Mouse (Mus musculus): ENCODE measurements around the gene Nceh1. TPM values are rescaled to one million over a fixed set of nuclear protein-coding genes. Genes with fewer than 3 reads are reported as not detected.

Nceh1 gene
- polyA plus RNA-seq, 1 experiment from 2014 or later, result 55.6 TPM

DNA sequence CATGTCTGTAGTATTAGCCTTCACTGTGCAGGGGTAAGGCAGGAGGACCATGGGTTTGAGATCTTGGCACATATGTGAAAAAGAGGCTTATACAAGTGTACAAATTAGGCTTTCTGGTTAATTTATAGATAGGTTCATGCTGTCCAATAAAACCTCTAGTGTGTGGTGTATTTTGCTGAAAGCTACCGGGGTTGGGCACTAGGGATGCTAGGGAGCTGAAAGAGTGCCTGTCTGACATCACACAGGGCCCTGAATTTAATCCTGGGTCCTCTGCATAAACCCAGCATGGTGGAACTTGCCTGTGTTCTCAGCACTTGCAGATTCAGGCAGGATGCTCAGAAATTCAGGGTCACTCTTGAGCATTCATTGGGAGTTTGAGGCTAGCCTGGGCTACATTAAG is 65.0 kb downstream of the Nceh1 start:
- 69% methylated on average over 1 of the region's 1 CpGs for WGBS
- no peak overlapping the region for H3K9ac ChIP-seq (replicated peaks; ENCODE audit: low read depth)
- H3K4me2 ChIP-seq (replicated peaks; ENCODE audit: low read depth, low read length), result no peak overlapping the region
- H3K27me3 ChIP-seq (replicated peaks; ENCODE audit: insufficient read depth, low read length), result no peaks in the 10 kb centered on the region
- no peak overlapping the region for H3K27ac ChIP-seq (ENCODE audit: low read length)
- no peak for TF ChIP-seq EP300 (IDR thresholded peaks at IDR 0.05)
- no peak for TF ChIP-seq CTCF (IDR thresholded peaks at IDR 0.05)
- ATAC-seq (no peak), DNase-seq (ENCODE audit: low spot score) (no peak)
- H3K4me3 ChIP-seq (ENCODE audit: low read depth, low read length), result no peak overlapping the region
- H3K36me3 ChIP-seq (ENCODE audit: insufficient read depth, low read length), result no peaks in the 10 kb centered on the region
- no peaks in the 10 kb centered on the region for H3K9me3 ChIP-seq (ENCODE audit: low read length)
- H3K4me1 ChIP-seq (ENCODE audit: insufficient read depth, low read depth, low read length), result no peaks in the 10 kb centered on the region

DNA sequence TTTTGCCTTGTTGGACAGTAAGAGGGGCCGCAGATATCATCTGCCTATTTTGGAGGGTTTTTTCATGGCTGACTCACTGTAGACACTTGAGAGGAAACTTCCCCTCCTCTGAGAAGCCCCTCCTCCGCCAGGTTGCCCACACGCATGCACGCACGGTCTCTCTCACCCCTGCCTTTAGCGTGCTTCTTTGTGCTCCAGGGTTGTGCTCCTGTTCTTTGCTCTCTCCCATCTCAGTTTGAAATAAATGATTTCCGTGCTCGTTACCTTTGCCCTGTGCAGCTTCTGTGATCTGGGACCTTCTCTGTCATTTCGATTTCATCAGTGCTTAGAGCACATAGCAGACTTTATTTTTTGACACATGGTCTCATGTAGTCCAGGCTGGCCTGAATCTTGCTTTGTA is 66.3 kb downstream of the Nceh1 start:
- 86% methylated on average over 9 of the region's 9 CpGs for WGBS
- no peak for DNase-seq (ENCODE audit: low spot score)
- H3K4me1 ChIP-seq (ENCODE audit: insufficient read depth, low read depth, low read length), result no peaks in the 10 kb centered on the region
- H3K4me3 ChIP-seq (ENCODE audit: low read depth, low read length), result no peak overlapping the region
- H3K27me3 ChIP-seq (replicated peaks; ENCODE audit: insufficient read depth, low read length), result no peaks in the 10 kb centered on the region
- TF ChIP-seq CTCF (IDR thresholded peaks at IDR 0.05) (no peak), EP300 (IDR thresholded peaks at IDR 0.05) (no peak)
- no peaks in the 10 kb centered on the region for H3K36me3 ChIP-seq (ENCODE audit: insufficient read depth, low read length)
- ATAC-seq, result no peak
- no peaks in the 10 kb centered on the region for H3K9me3 ChIP-seq (ENCODE audit: low read length)
- no peak overlapping the region for H3K4me2 ChIP-seq (replicated peaks; ENCODE audit: low read depth, low read length)
- no peak overlapping the region for H3K9ac ChIP-seq (replicated peaks; ENCODE audit: low read depth)
- no peak overlapping the region for H3K27ac ChIP-seq (ENCODE audit: low read length)

DNA sequence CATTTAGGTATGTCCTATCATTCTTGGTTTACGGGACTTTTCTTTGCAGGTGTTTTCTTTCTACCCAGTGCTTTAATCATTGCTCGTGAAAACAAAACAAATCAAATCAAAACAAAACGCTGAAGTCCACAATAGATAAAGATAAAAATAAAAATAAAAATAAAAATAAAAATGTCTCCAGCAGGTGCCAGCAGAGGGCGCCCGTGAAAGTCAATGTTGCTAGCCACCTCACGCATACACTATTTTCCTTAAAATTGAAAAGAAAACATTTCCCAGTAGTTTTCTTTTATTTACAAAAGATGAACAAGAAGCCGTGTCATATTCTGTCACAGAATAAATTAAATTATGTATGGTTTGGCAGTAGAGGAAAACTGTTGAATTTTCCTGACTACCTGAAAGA is 68.2 kb downstream of the Nceh1 start:
- no peak for DNase-seq (ENCODE audit: low spot score)
- no peak for TF ChIP-seq EP300 (IDR thresholded peaks at IDR 0.05)
- peak; percentile 44 for TF ChIP-seq CTCF (IDR thresholded peaks at IDR 0.05)
- Histone ChIP-seq H3K9me3 (ENCODE audit: low read length) (no peaks in the 10 kb centered on the region), H3K27me3 (replicated peaks; ENCODE audit: insufficient read depth, low read length) (no peaks in the 10 kb centered on the region), H3K36me3 (ENCODE audit: insufficient read depth, low read length) (no peaks in the 10 kb centered on the region), H3K9ac (replicated peaks; ENCODE audit: low read depth) (no peak overlapping the region), H3K4me2 (replicated peaks; ENCODE audit: low read depth, low read length) (no peak overlapping the region), H3K4me1 (ENCODE audit: insufficient read depth, low read depth, low read length) (no peaks in the 10 kb centered on the region), H3K27ac (ENCODE audit: low read length) (no peak overlapping the region), H3K4me3 (ENCODE audit: low read depth, low read length) (no peak overlapping the region)
- no peak for ATAC-seq
- 33% methylated on average over 7 of the region's 7 CpGs for WGBS

DNA sequence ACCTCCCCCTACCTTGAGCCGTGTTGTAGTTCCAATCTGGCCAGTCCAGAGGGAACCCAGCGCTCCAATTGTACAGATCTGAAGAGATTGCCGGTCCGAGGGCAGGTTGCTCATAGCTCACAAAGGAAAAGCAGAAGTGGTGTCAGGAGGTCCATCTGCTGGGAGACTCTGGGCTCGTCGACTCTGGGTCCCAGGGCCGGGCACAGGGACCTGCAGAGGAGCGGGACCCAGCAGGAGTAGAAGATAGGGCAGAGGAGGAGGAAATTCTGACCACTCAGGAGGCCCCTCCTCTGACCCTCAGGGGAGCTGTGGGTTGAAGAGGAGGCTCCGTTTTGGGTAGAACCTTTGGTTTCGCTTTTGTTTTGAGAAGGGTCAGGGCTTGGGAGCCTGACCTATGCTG is 75.7 kb downstream of the Nceh1 start:
- Histone ChIP-seq H3K4me3 (ENCODE audit: low read depth, low read length) (no peak overlapping the region; the same call in 1 of the 2 replicates), H3K27ac (ENCODE audit: low read length) (no peak overlapping the region), H3K27me3 (replicated peaks; ENCODE audit: insufficient read depth, low read length) (no peaks in the 10 kb centered on the region), H3K4me1 (ENCODE audit: insufficient read depth, low read depth, low read length) (no peaks in the 10 kb centered on the region), H3K9me3 (ENCODE audit: low read length) (no peaks in the 10 kb centered on the region), H3K9ac (replicated peaks; ENCODE audit: low read depth) (no peak overlapping the region), H3K36me3 (ENCODE audit: insufficient read depth, low read length) (no peaks in the 10 kb centered on the region), H3K4me2 (replicated peaks; ENCODE audit: low read depth, low read length) (no peak overlapping the region)
- DNase-seq (ENCODE audit: low spot score) (no peak), ATAC-seq (no peak)
- 96% methylated on average over 10 of the region's 10 CpGs for WGBS
- TF ChIP-seq CTCF (IDR thresholded peaks at IDR 0.05) (no peak), EP300 (IDR thresholded peaks at IDR 0.05) (no peak)

DNA sequence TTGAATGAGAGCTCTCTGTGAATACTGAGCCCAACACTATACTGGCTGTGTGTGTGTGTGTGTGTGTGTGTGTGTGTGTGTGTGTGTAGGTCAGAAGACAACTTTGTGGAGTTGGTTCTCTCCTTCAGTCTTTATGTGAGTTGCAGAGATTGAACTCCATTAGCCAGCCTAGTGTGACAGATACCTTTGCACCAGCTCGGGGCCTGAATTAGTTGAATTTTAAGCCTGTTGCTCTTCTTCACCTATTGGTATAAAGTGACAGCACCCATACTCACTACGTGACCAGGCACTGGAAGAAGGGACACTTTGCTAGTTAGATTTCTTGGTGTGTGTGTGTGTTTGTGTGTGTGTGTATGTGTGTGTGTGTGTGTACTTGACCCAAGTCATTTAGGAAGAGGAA is 77.6 kb downstream of the Nceh1 start:
- no peak overlapping the region for H3K4me2 ChIP-seq (replicated peaks; ENCODE audit: low read depth, low read length)
- DNase-seq (ENCODE audit: low spot score), result no peak
- TF ChIP-seq CTCF (IDR thresholded peaks at IDR 0.05) (no peak), EP300 (IDR thresholded peaks at IDR 0.05) (no peak)
- H3K4me3 ChIP-seq (ENCODE audit: low read depth, low read length), result no peak overlapping the region
- no peaks in the 10 kb centered on the region for H3K27me3 ChIP-seq (replicated peaks; ENCODE audit: insufficient read depth, low read length)
- H3K27ac ChIP-seq (ENCODE audit: low read length), result no peak overlapping the region
- H3K9ac ChIP-seq (replicated peaks; ENCODE audit: low read depth), result no peak overlapping the region
- no peaks in the 10 kb centered on the region for H3K9me3 ChIP-seq (ENCODE audit: low read length)
- ATAC-seq, result no peak
- H3K4me1 ChIP-seq (ENCODE audit: insufficient read depth, low read depth, low read length), result no peaks in the 10 kb centered on the region
- H3K36me3 ChIP-seq (ENCODE audit: insufficient read depth, low read length), result no peaks in the 10 kb centered on the region
- WGBS, result 92% methylated on average over 2 of the region's 2 CpGs

DNA sequence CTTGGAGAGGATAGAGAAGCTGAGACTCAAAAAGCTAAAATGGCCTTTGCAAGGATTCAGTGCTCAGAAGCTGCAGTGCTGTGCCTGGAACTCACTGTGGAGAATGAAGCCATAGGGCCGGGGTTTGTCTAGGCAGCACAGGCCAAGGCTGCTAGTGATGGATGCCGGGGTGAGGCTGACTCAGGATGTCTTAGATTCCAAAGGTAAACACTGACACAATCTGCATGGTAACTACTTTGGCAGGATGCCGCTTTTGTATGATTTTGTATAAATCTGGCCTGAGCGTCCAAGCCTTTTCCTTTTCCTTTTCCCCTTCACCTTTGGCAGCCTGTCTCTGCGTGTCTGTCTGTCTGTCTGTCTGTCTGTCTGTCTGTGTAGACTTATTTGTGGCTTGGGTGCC is 84.6 kb downstream of the Nceh1 start:
- 46% methylated on average over 5 of the region's 5 CpGs for WGBS

DNA sequence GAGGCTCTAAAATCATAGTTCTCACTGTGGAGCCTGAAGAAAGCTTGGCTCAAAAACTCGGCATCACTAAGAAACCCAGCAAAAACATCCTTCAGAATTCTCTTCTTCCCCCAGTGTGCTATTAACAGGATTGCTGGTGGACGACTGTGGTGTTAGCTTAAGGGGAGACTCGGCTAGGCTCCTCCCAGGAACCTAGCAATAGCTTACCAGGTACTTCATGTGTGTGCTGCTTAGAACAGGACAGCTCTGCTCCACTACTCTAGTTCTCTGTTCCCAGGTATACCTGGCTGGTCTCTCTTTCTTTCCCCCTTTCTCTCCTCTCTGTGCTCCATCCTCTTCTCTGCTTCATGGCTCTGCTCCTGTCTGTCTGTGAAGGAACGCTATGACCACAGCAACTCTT is 85.1 kb downstream of the Nceh1 start:
- Histone ChIP-seq H3K4me2 (replicated peaks; ENCODE audit: low read depth, low read length) (no peak overlapping the region), H3K4me3 (ENCODE audit: low read depth, low read length) (no peak overlapping the region), H3K9ac (replicated peaks; ENCODE audit: low read depth) (no peak overlapping the region), H3K9me3 (ENCODE audit: low read length) (no peaks in the 10 kb centered on the region), H3K27me3 (replicated peaks; ENCODE audit: insufficient read depth, low read length) (no peaks in the 10 kb centered on the region), H3K4me1 (ENCODE audit: insufficient read depth, low read depth, low read length) (peaks cover 11% of the 10 kb centered on the region; the same call in 1 of the 2 replicates), H3K36me3 (ENCODE audit: insufficient read depth, low read length) (no peaks in the 10 kb centered on the region), H3K27ac (ENCODE audit: low read length) (no peak overlapping the region)
- TF ChIP-seq EP300 (IDR thresholded peaks at IDR 0.05) (no peak), CTCF (IDR thresholded peaks at IDR 0.05) (no peak)
- 35% methylated on average over 4 of the region's 4 CpGs for WGBS
- ATAC-seq (no peak), DNase-seq (ENCODE audit: low spot score) (no peak)

More for the DNA sequence above, 84.6 kb downstream of the Nceh1 start:
- H3K4me2 ChIP-seq (replicated peaks; ENCODE audit: low read depth, low read length), result no peak overlapping the region
- DNase-seq (ENCODE audit: low spot score) (peak; percentile 60), ATAC-seq (peak; percentile 70)
- peaks cover 11% of the 10 kb centered on the region; the same call in 1 of the 2 replicates for H3K4me1 ChIP-seq (ENCODE audit: insufficient read depth, low read depth, low read length)
- H3K27ac ChIP-seq (ENCODE audit: low read length), result no peak overlapping the region
- H3K9me3 ChIP-seq (ENCODE audit: low read length), result no peaks in the 10 kb centered on the region
- TF ChIP-seq EP300 (IDR thresholded peaks at IDR 0.05) (peak; percentile 84), CTCF (IDR thresholded peaks at IDR 0.05) (no peak)
- H3K9ac ChIP-seq (replicated peaks; ENCODE audit: low read depth), result no peak overlapping the region
- no peaks in the 10 kb centered on the region for H3K27me3 ChIP-seq (replicated peaks; ENCODE audit: insufficient read depth, low read length)
- H3K4me3 ChIP-seq (ENCODE audit: low read depth, low read length), result no peak overlapping the region
- no peaks in the 10 kb centered on the region for H3K36me3 ChIP-seq (ENCODE audit: insufficient read depth, low read length)
